ENCODE assay signal across 8 mouse cellular contexts in genomic region chr5:137032641-137033074, GRCm38 (mm10). TPM values are rescaled to one million over a fixed set of nuclear protein-coding genes. Genes with fewer than 3 reads are reported as not detected.
A peak's percentile ranks its signal among the peaks of the same experiment; 100 is the strongest.
DNase-seq lines count a peak whose midpoint lies in the region; ATAC-seq and TF ChIP-seq lines count a peak whose summit lies in the region.

No protein-coding gene starts in this region.

- H3K27ac ChIP-seq in heart, embryonic 13.5 days (replicated peaks), result no peak overlapping the region
- H3K27ac ChIP-seq in kidney, postnatal 0 days, result no peak overlapping the region
- H3K27ac ChIP-seq in liver, embryonic 14.5 days, result no peak overlapping the region
- H3K27ac ChIP-seq in neural tube, embryonic 11.5 days (ENCODE audit: low read depth, low read length), result no peak overlapping the region
- no peak overlapping the region for H3K27ac ChIP-seq in stomach, embryonic 16.5 days (ENCODE audit: low read length)

- peak; percentile 94 for DNase-seq in CD4-positive, CD25-positive, alpha-beta regulatory T cell, adult 2 months (ENCODE audit: low read depth, low spot score)
- DNase-seq in brain, embryonic 14.5 days (ENCODE audit: low read depth), result peak; percentile 94
- peak; percentile 93 for DNase-seq in kidney, postnatal 0 days (ENCODE audit: low spot score)
- DNase-seq in liver, embryonic 14.5 days (ENCODE audit: low read depth in 3 of 3, low spot score in 3 of 3), result peak; percentile 79 to 84 (median 80)
- peak; percentile 91 for DNase-seq in neural tube, embryonic 11.5 days (ENCODE audit: low spot score)

- peak overlapping the region; percentile 64 for H3K4me3 ChIP-seq in erythroblast, embryonic 14.5 days (replicated peaks)
- H3K4me3 ChIP-seq in heart, embryonic 13.5 days, result peak overlapping the region; percentile 56
- H3K4me3 ChIP-seq in kidney, postnatal 0 days (replicated peaks; ENCODE audit: low read depth, low read length), result peak overlapping the region; percentile 25
- H3K4me3 ChIP-seq in liver, embryonic 14.5 days (ENCODE audit: insufficient read depth in 1 of 2, low read depth in 2 of 2, low read length in 2 of 2), result peak overlapping the region; percentile 53 to 56
- peak overlapping the region; percentile 33 for H3K4me3 ChIP-seq in neural tube, embryonic 11.5 days (ENCODE audit: low read depth, low read length)
- peak overlapping the region; percentile 51 for H3K4me3 ChIP-seq in stomach, embryonic 16.5 days (replicated peaks; ENCODE audit: low read length)

- ATAC-seq in heart, embryonic 13.5 days (ENCODE audit: extremely low read depth, insufficient number of reproducible peaks, low FRiP score, low TSS enrichment), result peak; percentile 77
- peak; percentile 64 for ATAC-seq in kidney, postnatal 0 days (replicated peaks; ENCODE audit: low FRiP score, low read depth)
- ATAC-seq in liver, embryonic 14.5 days (ENCODE audit: insufficient read depth), result peak; percentile 86
- peak; percentile 65 for ATAC-seq in neural tube, embryonic 11.5 days (ENCODE audit: insufficient read depth, low FRiP score, low TSS enrichment)
- ATAC-seq in stomach, embryonic 16.5 days (ENCODE audit: insufficient read depth, low FRiP score), result peak; percentile 88

- H3K27me3 ChIP-seq in erythroblast, embryonic 14.5 days (ENCODE audit: control insufficient read depth), result peaks cover 63% of the 10 kb centered on the region
- H3K27me3 ChIP-seq in heart, embryonic 13.5 days (replicated peaks), result peaks cover 53% of the 10 kb centered on the region
- H3K27me3 ChIP-seq in kidney, postnatal 0 days (ENCODE audit: insufficient read depth, low read length), result peaks cover 37% of the 10 kb centered on the region
- H3K27me3 ChIP-seq in liver, embryonic 14.5 days (ENCODE audit: control insufficient read depth, insufficient read depth, low read length), result peaks cover 50% of the 10 kb centered on the region
- peaks cover 44% of the 10 kb centered on the region for H3K27me3 ChIP-seq in neural tube, embryonic 11.5 days (ENCODE audit: control insufficient read depth, insufficient read depth, low read length)
- H3K27me3 ChIP-seq in stomach, embryonic 16.5 days (ENCODE audit: control insufficient read depth, insufficient read depth, low read length), result peaks cover 45% of the 10 kb centered on the region

- H3K9me3 ChIP-seq in erythroblast, embryonic 14.5 days (ENCODE audit: control insufficient read depth, low read length), result peaks cover 24% of the 10 kb centered on the region
- H3K9me3 ChIP-seq in heart, embryonic 13.5 days, result no peaks in the 10 kb centered on the region
- H3K9me3 ChIP-seq in kidney, postnatal 0 days (replicated peaks; ENCODE audit: low read length), result no peaks in the 10 kb centered on the region
- H3K9me3 ChIP-seq in liver, embryonic 14.5 days (ENCODE audit: control insufficient read depth, low read length), result no peaks in the 10 kb centered on the region
- H3K9me3 ChIP-seq in neural tube, embryonic 11.5 days (ENCODE audit: control insufficient read depth, low read length), result no peaks in the 10 kb centered on the region
- H3K9me3 ChIP-seq in stomach, embryonic 16.5 days (replicated peaks; ENCODE audit: control insufficient read depth, low read length), result no peaks in the 10 kb centered on the region

- no peak for TF ChIP-seq EP300 in liver, embryonic 14.5 days (IDR thresholded peaks at IDR 0.05; ENCODE audit: low read depth)

- H3K36me3 ChIP-seq in erythroblast, embryonic 14.5 days (ENCODE audit: control insufficient read depth), result peaks cover 26% of the 10 kb centered on the region
- peaks cover 29% of the 10 kb centered on the region for H3K36me3 ChIP-seq in heart, embryonic 13.5 days
- peaks cover 16% of the 10 kb centered on the region for H3K36me3 ChIP-seq in kidney, postnatal 0 days (ENCODE audit: insufficient read depth, low read length)
- H3K36me3 ChIP-seq in liver, embryonic 14.5 days (replicated peaks; ENCODE audit: control insufficient read depth, insufficient read depth, low read depth), result no peaks in the 10 kb centered on the region
- H3K36me3 ChIP-seq in neural tube, embryonic 11.5 days (ENCODE audit: control insufficient read depth, insufficient read depth, low read length), result no peaks in the 10 kb centered on the region
- H3K36me3 ChIP-seq in stomach, embryonic 16.5 days (ENCODE audit: control insufficient read depth, insufficient read depth, low read length), result peaks cover 4% of the 10 kb centered on the region

- under 1% methylated on average over 48 of the region's 49 CpGs for WGBS in heart, embryonic 13.5 days
- 0% methylated on average over 47 of the region's 49 CpGs for WGBS in kidney, postnatal 0 days
- under 1% methylated on average over 47 of the region's 49 CpGs for WGBS in liver, embryonic 14.5 days (ENCODE audit: insufficient replicate concordance)
- WGBS in neural tube, embryonic 11.5 days, result 0% methylated on average over 42 of the region's 49 CpGs
- WGBS in stomach, embryonic 16.5 days, result under 1% methylated on average over 43 of the region's 49 CpGs

- no peak for TF ChIP-seq POLR2A in brain, embryonic 14.5 days (IDR thresholded peaks at IDR 0.05; ENCODE audit: borderline replicate concordance, extremely low read depth, insufficient read depth, insufficient read length, poor library complexity, severe bottlenecking)

- TF ChIP-seq CTCF in brain, embryonic 14.5 days (IDR thresholded peaks at IDR 0.05; ENCODE audit: borderline replicate concordance, extremely low read depth, insufficient read depth, insufficient read length), result no peak
- TF ChIP-seq CTCF in kidney, postnatal 0 days (IDR thresholded peaks at IDR 0.05; ENCODE audit: low read depth), result 0 out of 2 replicates have a peak, but pooled peaks have one; percentile 9
- no peak for TF ChIP-seq CTCF in liver, embryonic 14.5 days (IDR thresholded peaks at IDR 0.05; ENCODE audit: low read depth)

- H3K4me1 ChIP-seq in erythroblast, embryonic 14.5 days (ENCODE audit: control insufficient read depth), result peaks cover 48% of the 10 kb centered on the region
- H3K4me1 ChIP-seq in heart, embryonic 13.5 days, result peaks cover 40% of the 10 kb centered on the region
- H3K4me1 ChIP-seq in kidney, postnatal 0 days (replicated peaks; ENCODE audit: insufficient read depth, low read length), result peaks cover 23% of the 10 kb centered on the region
- peaks cover 7 to 12% of the 10 kb centered on the region in 2 experiments for H3K4me1 ChIP-seq in liver, embryonic 14.5 days (replicated peaks; ENCODE audit: control insufficient read depth in 2 of 2, insufficient read depth in 2 of 2, low read length in 1 of 2)
- H3K4me1 ChIP-seq in neural tube, embryonic 11.5 days (ENCODE audit: control insufficient read depth, insufficient read depth, low read length), result peaks cover 16% of the 10 kb centered on the region
- H3K4me1 ChIP-seq in stomach, embryonic 16.5 days (ENCODE audit: control insufficient read depth, insufficient read depth, low read length), result peaks cover 18% of the 10 kb centered on the region

- peak overlapping the region; percentile 99 for H3K4me2 ChIP-seq in heart, embryonic 13.5 days
- peak overlapping the region; percentile 88 for H3K4me2 ChIP-seq in kidney, postnatal 0 days (ENCODE audit: low read length)
- peak overlapping the region; percentile 84 for H3K4me2 ChIP-seq in liver, embryonic 14.5 days (ENCODE audit: low read depth)
- H3K4me2 ChIP-seq in neural tube, embryonic 11.5 days (ENCODE audit: low read depth), result peak overlapping the region; percentile 90
- peak overlapping the region; percentile 100 for H3K4me2 ChIP-seq in stomach, embryonic 16.5 days (ENCODE audit: low read depth, low read length)

- H3K9ac ChIP-seq in heart, embryonic 13.5 days, result peak overlapping the region; percentile 67
- no peak overlapping the region for H3K9ac ChIP-seq in kidney, postnatal 0 days (ENCODE audit: low read depth, low read length)
- peak overlapping the region; percentile 31 for H3K9ac ChIP-seq in liver, embryonic 14.5 days (replicated peaks)
- no peak overlapping the region; the same call in 1 of the 2 replicates for H3K9ac ChIP-seq in neural tube, embryonic 11.5 days (ENCODE audit: low read length)
- peak overlapping the region; percentile 44; the same call in 1 of the 2 replicates for H3K9ac ChIP-seq in stomach, embryonic 16.5 days (ENCODE audit: low read length)

RNA-seq across cellular contexts. Expression of gene Vgf, which starts 6.5 kb away (rescaled TPM):
- polyA plus RNA-seq in brain, embryonic 14.5 days (2012; rRNA removed), result 6.7 and 9.3 TPM in 2 replicates
- polyA plus RNA-seq in erythroblast, embryonic 14.5 days (2012), result 0.10 and 0.17 TPM in 2 replicates
- polyA plus RNA-seq in heart, embryonic 13.5 days (2015; fragmentation: Nextera tagmentation; extraction: Ambion mirVana), result 0.11 and 0.16 TPM in 2 replicates
- polyA plus RNA-seq in kidney, postnatal 0 days (2015; fragmentation: Nextera tagmentation; extraction: Ambion mirVana), result 0.21 and 0.42 TPM in 2 replicates
- polyA plus RNA-seq in liver, embryonic 14.5 days (2012; rRNA removed), result 0.04 TPM in 2 replicates
- not detected in 2 replicates for polyA plus RNA-seq in liver, embryonic 14.5 days (2014; fragmentation: Nextera tagmentation; extraction: Ambion mirVana)
- 1.2 and 1.5 TPM in 2 replicates for polyA plus RNA-seq in neural tube, embryonic 11.5 days (2014; fragmentation: Nextera tagmentation; extraction: Ambion mirVana)
- 0.34 and 0.39 TPM in 2 replicates for polyA plus RNA-seq in stomach, embryonic 16.5 days (2015; fragmentation: Nextera tagmentation; extraction: Ambion mirVana)

RNA-seq across cellular contexts. Expression of gene Ap1s1, which starts 13.3 kb away (rescaled TPM):
- 162 and 163 TPM in 2 replicates for polyA plus RNA-seq in brain, embryonic 14.5 days (2012; rRNA removed)
- polyA plus RNA-seq in erythroblast, embryonic 14.5 days (2012), result 11.7 and 12.6 TPM in 2 replicates
- 140 and 147 TPM in 2 replicates for polyA plus RNA-seq in heart, embryonic 13.5 days (2015; fragmentation: Nextera tagmentation; extraction: Ambion mirVana)
- polyA plus RNA-seq in kidney, postnatal 0 days (2015; fragmentation: Nextera tagmentation; extraction: Ambion mirVana), result 160 and 172 TPM in 2 replicates
- 45.8 and 58.6 TPM in 2 replicates for polyA plus RNA-seq in liver, embryonic 14.5 days (2012; rRNA removed)
- 73.9 and 79.4 TPM in 2 replicates for polyA plus RNA-seq in liver, embryonic 14.5 days (2014; fragmentation: Nextera tagmentation; extraction: Ambion mirVana)
- polyA plus RNA-seq in neural tube, embryonic 11.5 days (2014; fragmentation: Nextera tagmentation; extraction: Ambion mirVana), result 166 and 168 TPM in 2 replicates
- 187 and 192 TPM in 2 replicates for polyA plus RNA-seq in stomach, embryonic 16.5 days (2015; fragmentation: Nextera tagmentation; extraction: Ambion mirVana)

RNA-seq across cellular contexts. Expression of gene Serpine1, which starts 39.4 kb away (rescaled TPM):
- polyA plus RNA-seq in brain, embryonic 14.5 days (2012; rRNA removed), result 2.1 and 2.6 TPM in 2 replicates
- polyA plus RNA-seq in erythroblast, embryonic 14.5 days (2012), result not detected in 2 replicates
- 0.74 and 0.92 TPM in 2 replicates for polyA plus RNA-seq in heart, embryonic 13.5 days (2015; fragmentation: Nextera tagmentation; extraction: Ambion mirVana)
- polyA plus RNA-seq in kidney, postnatal 0 days (2015; fragmentation: Nextera tagmentation; extraction: Ambion mirVana), result 0.05 and 0.13 TPM in 2 replicates
- 0.14 and 0.23 TPM in 2 replicates for polyA plus RNA-seq in liver, embryonic 14.5 days (2012; rRNA removed)
- polyA plus RNA-seq in liver, embryonic 14.5 days (2014; fragmentation: Nextera tagmentation; extraction: Ambion mirVana), result not detected in 2 replicates
- not detected in 2 replicates for polyA plus RNA-seq in neural tube, embryonic 11.5 days (2014; fragmentation: Nextera tagmentation; extraction: Ambion mirVana)
- 0.24 and 0.45 TPM in 2 replicates for polyA plus RNA-seq in stomach, embryonic 16.5 days (2015; fragmentation: Nextera tagmentation; extraction: Ambion mirVana)

RNA-seq across cellular contexts. Expression of gene Znhit1, which starts 44.8 kb away (rescaled TPM):
- polyA plus RNA-seq in brain, embryonic 14.5 days (2012; rRNA removed), result 89.0 and 104 TPM in 2 replicates
- 55.9 and 77.3 TPM in 2 replicates for polyA plus RNA-seq in erythroblast, embryonic 14.5 days (2012)
- 79.8 and 81.9 TPM in 2 replicates for polyA plus RNA-seq in heart, embryonic 13.5 days (2015; fragmentation: Nextera tagmentation; extraction: Ambion mirVana)
- polyA plus RNA-seq in kidney, postnatal 0 days (2015; fragmentation: Nextera tagmentation; extraction: Ambion mirVana), result 86.5 and 91.1 TPM in 2 replicates
- 25.4 and 29.3 TPM in 2 replicates for polyA plus RNA-seq in liver, embryonic 14.5 days (2012; rRNA removed)
- 46.2 and 51.2 TPM in 2 replicates for polyA plus RNA-seq in liver, embryonic 14.5 days (2014; fragmentation: Nextera tagmentation; extraction: Ambion mirVana)
- 103 and 106 TPM in 2 replicates for polyA plus RNA-seq in neural tube, embryonic 11.5 days (2014; fragmentation: Nextera tagmentation; extraction: Ambion mirVana)
- polyA plus RNA-seq in stomach, embryonic 16.5 days (2015; fragmentation: Nextera tagmentation; extraction: Ambion mirVana), result 95.3 and 104 TPM in 2 replicates

RNA-seq across cellular contexts. Expression of gene Plod3, which starts 45.8 kb away (rescaled TPM):
- 75.0 and 81.7 TPM in 2 replicates for polyA plus RNA-seq in brain, embryonic 14.5 days (2012; rRNA removed)
- polyA plus RNA-seq in erythroblast, embryonic 14.5 days (2012), result 1.8 and 3.6 TPM in 2 replicates
- 43.2 and 45.6 TPM in 2 replicates for polyA plus RNA-seq in heart, embryonic 13.5 days (2015; fragmentation: Nextera tagmentation; extraction: Ambion mirVana)
- polyA plus RNA-seq in kidney, postnatal 0 days (2015; fragmentation: Nextera tagmentation; extraction: Ambion mirVana), result 30.6 and 32.0 TPM in 2 replicates
- 13.8 and 13.9 TPM in 2 replicates for polyA plus RNA-seq in liver, embryonic 14.5 days (2012; rRNA removed)
- polyA plus RNA-seq in liver, embryonic 14.5 days (2014; fragmentation: Nextera tagmentation; extraction: Ambion mirVana), result 7.2 and 7.5 TPM in 2 replicates
- polyA plus RNA-seq in neural tube, embryonic 11.5 days (2014; fragmentation: Nextera tagmentation; extraction: Ambion mirVana), result 31.8 and 34.8 TPM in 2 replicates
- 46.1 and 53.7 TPM in 2 replicates for polyA plus RNA-seq in stomach, embryonic 16.5 days (2015; fragmentation: Nextera tagmentation; extraction: Ambion mirVana)

Comparison
In these comparisons a context has a peak if more than half of its experiments do, and no peak if none do; other contexts are left out.
1. H3K9ac ChIP-seq: peak in heart, embryonic 13.5 days (single experiment), liver, embryonic 14.5 days (single experiment) and stomach, embryonic 16.5 days (single experiment); none in kidney, postnatal 0 days (single experiment) and neural tube, embryonic 11.5 days (single experiment).
2. Peak in every context shown above with its lines, with median percentiles within 50 percentile points of each other: DNase-seq, H3K4me3 ChIP-seq, ATAC-seq and H3K4me2 ChIP-seq.